Mouse (Mus musculus): ENCODE measurements around the gene Pds5b. TPM values are rescaled to one million over a fixed set of nuclear protein-coding genes. Genes with fewer than 3 reads are reported as not detected.
"Not testable (repeated sequence)": the region's sequence is repeated elsewhere in the genome, so short reads cannot be mapped to it uniquely, and the experiment has no call there.

Pds5b gene
- polyA plus RNA-seq, 1 experiment = 4.3 TPM

GRCm38 (mm10) chr5:150702714-150703113 is 29.2 kb downstream of the Pds5b start:
- DNase-seq (ENCODE audit: low read depth) = no peak

GRCm38 (mm10) chr5:150706651-150707050 is 33.1 kb downstream of the Pds5b start:
- DNase-seq (ENCODE audit: low read depth) = not testable (repeated sequence)

- DNase-seq (ENCODE audit: low read depth) = not testable (repeated sequence)
Observed at GRCm38 (mm10) chr5:150707181-150707580, 33.6 kb downstream of the Pds5b start.

GRCm38 (mm10) chr5:150711503-150711902 is 38.0 kb downstream of the Pds5b start:
- DNase-seq (ENCODE audit: low read depth) = no peak

- DNase-seq (ENCODE audit: low read depth) = no peak
Observed at GRCm38 (mm10) chr5:150713431-150713830, 39.9 kb downstream of the Pds5b start.

- DNase-seq (ENCODE audit: low read depth) = no peak
Observed at GRCm38 (mm10) chr5:150717775-150718174, 44.2 kb downstream of the Pds5b start.

- no peak for DNase-seq (ENCODE audit: low read depth)
Observed at GRCm38 (mm10) chr5:150724641-150725040, 51.1 kb downstream of the Pds5b start.

- not testable (repeated sequence) for DNase-seq (ENCODE audit: low read depth)
Observed at GRCm38 (mm10) chr5:150737028-150737427, 63.5 kb downstream of the Pds5b start.

GRCm38 (mm10) chr5:150739311-150739710 is 65.8 kb downstream of the Pds5b start:
- no peak for DNase-seq (ENCODE audit: low read depth)

- DNase-seq (ENCODE audit: low read depth) = no peak
Observed at GRCm38 (mm10) chr5:150740597-150740996, 67.1 kb downstream of the Pds5b start.

GRCm38 (mm10) chr5:150756623-150757022 is 83.1 kb downstream of the Pds5b start:
- DNase-seq (ENCODE audit: low read depth) = no peak

- DNase-seq (ENCODE audit: low read depth) = no peak
Observed at GRCm38 (mm10) chr5:150772403-150772802, 98.9 kb downstream of the Pds5b start.

- DNase-seq (ENCODE audit: low read depth) = no peak
Observed at GRCm38 (mm10) chr5:150773083-150773482, 99.5 kb downstream of the Pds5b start.

GRCm38 (mm10) chr5:150788261-150788660 is 114.7 kb downstream of the Pds5b start:
- DNase-seq (ENCODE audit: low read depth) = no peak

GRCm38 (mm10) chr5:150789039-150789438 is 115.5 kb downstream of the Pds5b start:
- no peak for DNase-seq (ENCODE audit: low read depth)

GRCm38 (mm10) chr5:150794181-150794580 is 120.6 kb downstream of the Pds5b start:
- DNase-seq (ENCODE audit: low read depth) = no peak

- DNase-seq (ENCODE audit: low read depth) = no peak
Observed at GRCm38 (mm10) chr5:150800056-150800455, 126.5 kb downstream of the Pds5b start.

GRCm38 (mm10) chr5:150814111-150814990 is 140.8 kb downstream of the Pds5b start:
- DNase-seq (ENCODE audit: low read depth) = no peak

GRCm38 (mm10) chr5:150815400-150815799 is 141.9 kb downstream of the Pds5b start:
- DNase-seq (ENCODE audit: low read depth) = no peak

GRCm38 (mm10) chr5:150816775-150817174 is 143.2 kb downstream of the Pds5b start:
- DNase-seq (ENCODE audit: low read depth) = no peak

- no peak for DNase-seq (ENCODE audit: low read depth)
Observed at GRCm38 (mm10) chr5:150818041-150818440, 144.5 kb downstream of the Pds5b start.

- DNase-seq (ENCODE audit: low read depth) = no peak
Observed at GRCm38 (mm10) chr5:150818886-150819285, 145.3 kb downstream of the Pds5b start.

GRCm38 (mm10) chr5:150819520-150819919 is 146.0 kb downstream of the Pds5b start:
- DNase-seq (ENCODE audit: low read depth) = no peak

- DNase-seq (ENCODE audit: low read depth) = no peak
Observed at GRCm38 (mm10) chr5:150821152-150821551, 147.6 kb downstream of the Pds5b start.
